Mouse (Mus musculus) cerebellum, adult (tissue): Measurements from ENCODE around the gene R3hdm4.

ENCODE experiments used
- ATAC-seq: cut with Nextera tagmentation; 2 replicates; pipeline ENCODE4 v1.9.2; 2017; ENCODE audit warnings: mild to moderate bottlenecking, moderate library complexity, mixed read lengths; ENCODE audit not compliant: insufficient number of reproducible peaks, low FRiP score, low TSS enrichment

Gene R3hdm4

GRCm38 (mm10) chr10:79927324-79928029 lies 6.5 kb upstream of the R3hdm4 start:
- no peak for ATAC-seq

GRCm38 (mm10) chr10:79926491-79927323 lies 5.7 kb upstream of the R3hdm4 start, which contains the start of gene Arid3a:
Arid3a (plus strand) TSS chr10:79927043.
- ATAC-seq = peak; percentile 39; the same call in 1 of the 2 replicates

- no peak for ATAC-seq
These were observed 4.9 kb upstream of the R3hdm4 start for GRCm38 (mm10) chr10:79925785-79926490.

GRCm38 (mm10) chr10:79924998-79925784 lies 4.2 kb upstream of the R3hdm4 start:
- no peak for ATAC-seq

GRCm38 (mm10) chr10:79921572-79921971 lies 564 bp upstream of the R3hdm4 start:
- no peak for ATAC-seq

- ATAC-seq = no peak
These were observed 735 bp downstream of the R3hdm4 start for GRCm38 (mm10) chr10:79920056-79920890.

- no peak for ATAC-seq
These were observed 1.7 kb downstream of the R3hdm4 start for GRCm38 (mm10) chr10:79919251-79919849.

- 0 out of 2 replicates have a peak, but pooled peaks have one; percentile 26 for ATAC-seq
These were observed 2.6 kb downstream of the R3hdm4 start for GRCm38 (mm10) chr10:79918231-79919078.

GRCm38 (mm10) chr10:79917532-79918100 lies 3.4 kb downstream of the R3hdm4 start:
- ATAC-seq = no peak

GRCm38 (mm10) chr10:79916808-79917531 lies 4.0 kb downstream of the R3hdm4 start, which contains the start of gene Kiss1r:
Kiss1r (plus strand) TSS chr10:79916971.
- peak; percentile 69 for ATAC-seq

- ATAC-seq = no peak
These were observed 4.9 kb downstream of the R3hdm4 start for GRCm38 (mm10) chr10:79916081-79916480.

- no peak for ATAC-seq
These were observed 5.9 kb downstream of the R3hdm4 start for GRCm38 (mm10) chr10:79914948-79915596.

- no peak for ATAC-seq
These were observed 6.7 kb downstream of the R3hdm4 start for GRCm38 (mm10) chr10:79914131-79914947.

GRCm38 (mm10) chr10:79912412-79912811 lies 8.6 kb downstream of the R3hdm4 start:
- no peak for ATAC-seq

- no peak for ATAC-seq
These were observed 10.5 kb downstream of the R3hdm4 start, which contains the start of gene Gm26602 for GRCm38 (mm10) chr10:79910556-79910955. Gm26602 (plus strand) TSS chr10:79910856.
